Mouse (Mus musculus): ENCODE measurements around the gene Lgi1.

GRCm38 (mm10) chr19:38246177-38246622, 18.1 kb upstream of the Lgi1 start:
- TF ChIP-seq CTCF (conservative IDR thresholded peaks at IDR 0.05; ENCODE audit: insufficient read depth, insufficient read length, low read depth, low read length) (no peak), POLR2A (IDR thresholded peaks at IDR 0.05; ENCODE audit: low read depth, low read length) (no peak)
